Mouse (Mus musculus): Measurements from ENCODE around the gene Pak3. TPM values are rescaled to one million over a fixed set of nuclear protein-coding genes. Genes with fewer than 3 reads are reported as not detected.
"Not testable (repeated sequence)": the region's sequence is repeated elsewhere in the genome, so short reads cannot be mapped to it uniquely, and the experiment has no call there.

Pak3 gene
- total RNA-seq (2021): 100 to 1,000 TPM; 192 to 208 TPM

DNA sequence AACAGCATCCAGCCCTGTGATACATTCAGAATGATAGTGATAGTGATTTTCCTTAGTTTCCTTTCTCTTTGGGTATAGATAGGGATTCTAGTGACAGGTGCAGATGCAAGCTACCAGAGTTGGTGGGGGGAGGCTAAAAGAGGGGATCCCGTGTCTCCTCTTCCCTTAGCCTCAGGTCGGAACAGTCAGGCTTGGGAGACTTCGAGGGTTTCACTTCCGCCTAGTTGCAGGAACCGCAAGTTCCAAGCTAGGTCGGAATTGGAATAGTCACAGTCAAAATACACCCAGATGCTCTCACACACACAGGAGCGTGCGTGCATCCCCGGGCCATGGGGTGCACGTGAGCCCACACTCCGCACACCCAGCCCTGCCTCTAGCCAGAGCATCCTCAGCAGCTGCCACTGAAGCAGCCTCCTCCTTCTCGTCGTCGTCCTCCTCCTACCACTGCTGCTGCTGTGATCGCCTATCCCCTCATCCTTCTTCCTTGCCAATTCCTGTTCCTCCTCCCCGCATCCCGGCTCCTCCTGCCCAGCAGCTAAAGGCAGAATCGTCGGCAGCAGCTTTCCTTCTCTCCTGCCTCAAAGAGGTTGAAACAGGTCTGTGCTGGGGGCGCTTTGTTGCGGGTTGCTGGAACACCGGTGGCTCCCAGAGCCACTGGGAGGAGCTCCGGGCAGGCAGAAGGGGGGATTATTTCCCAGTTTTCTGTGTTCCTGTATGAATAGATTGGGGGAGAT is at the start of gene Pak3:
Gene Pak3, plus strand, starts transcription at position 424 of the 734 bp plus-strand sequence.
- peak; percentile 34 for DNase-seq
- intact Hi-C loops (cut with DNase I): no loop called here

GRCm38 (mm10) chrX:143482866-143483265 is 35.5 kb upstream of the Pak3 start:
- DNase-seq: peak; percentile 96
- intact Hi-C loops (cut with DNase I): no loop called here

- DNase-seq: no peak
- intact Hi-C loops (cut with DNase I): no loop called here
These were observed 17.2 kb upstream of the Pak3 start for GRCm38 (mm10) chrX:143501053-143501695.

- intact Hi-C loops (cut with DNase I): no loop called here
- no peak for DNase-seq
These were observed 16.5 kb upstream of the Pak3 start for GRCm38 (mm10) chrX:143501776-143502365.

- intact Hi-C loops (cut with DNase I): no loop called here
- peak; percentile 22 for DNase-seq
These were observed 526 bp downstream of the Pak3 start for GRCm38 (mm10) chrX:143518917-143519316.

GRCm38 (mm10) chrX:143519454-143519853 is 1.1 kb downstream of the Pak3 start:
- intact Hi-C loops (cut with DNase I): not testable (repeated sequence)
- DNase-seq: peak; percentile 1

DNA sequence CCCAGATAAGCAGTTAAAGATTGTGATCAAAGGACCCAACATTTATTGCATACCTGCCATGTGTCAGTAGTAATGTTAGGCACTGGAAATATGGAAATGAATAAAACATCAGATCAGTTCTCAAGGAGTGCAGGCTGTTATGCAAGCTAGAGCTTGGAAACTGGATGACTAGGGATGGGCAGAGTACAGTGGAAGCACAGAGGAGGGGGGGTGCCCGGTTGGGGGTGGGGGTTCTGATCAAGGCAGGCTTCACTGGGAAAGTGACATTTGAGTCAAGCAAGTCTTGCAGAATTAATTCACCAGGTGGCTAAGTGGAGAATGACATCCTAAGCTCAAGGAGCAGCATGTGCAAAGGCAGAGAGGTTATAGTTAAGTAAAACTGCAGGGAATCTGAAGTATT is 1.8 kb downstream of the Pak3 start:
- intact Hi-C loops (cut with DNase I): loop anchor here (5.0 kb wide), 1 partner anchor 147 kb away; no protein-coding TSS in a partner anchor
- no peak for DNase-seq

DNA sequence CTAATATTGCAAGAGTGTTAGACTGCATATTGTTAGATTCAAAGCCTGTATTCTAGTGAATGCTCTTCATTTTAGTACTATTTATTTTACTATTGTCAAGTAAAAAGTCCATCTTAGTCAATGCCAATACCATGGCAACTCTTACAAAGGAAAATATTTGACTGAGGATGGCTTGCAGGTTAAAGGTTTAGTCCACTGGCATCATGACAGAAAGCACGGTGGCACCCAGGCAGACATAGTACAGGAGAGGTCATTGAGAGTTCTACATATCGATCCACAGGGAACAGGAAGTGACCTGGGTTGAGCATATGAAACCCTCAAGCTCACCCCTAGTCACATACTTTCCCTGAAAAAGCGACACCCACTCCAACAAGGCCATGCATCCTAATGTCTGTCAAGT is 13.9 kb downstream of the Pak3 start:
- intact Hi-C loops (cut with DNase I): no loop called here
- DNase-seq: no peak

DNA sequence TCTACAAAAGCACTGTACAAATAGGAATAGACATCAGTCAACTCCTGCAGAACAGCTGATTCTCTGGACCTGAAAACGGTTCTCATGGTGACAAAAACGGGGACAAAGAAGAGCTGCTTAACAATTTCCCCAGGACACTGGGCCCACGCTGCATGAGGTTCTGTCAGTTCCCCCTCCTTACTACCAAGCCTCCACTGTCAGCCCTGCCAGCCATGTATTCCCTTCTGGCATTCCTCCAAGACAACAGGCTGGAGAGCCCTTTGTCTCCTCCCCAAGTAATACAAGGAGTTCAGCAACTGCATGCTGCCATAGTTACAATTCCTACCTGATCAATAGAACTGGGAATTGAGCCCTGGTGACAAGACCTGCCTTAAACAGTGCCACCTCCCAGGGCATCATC is 15.2 kb downstream of the Pak3 start:
- DNase-seq: peak; percentile 26

DNA sequence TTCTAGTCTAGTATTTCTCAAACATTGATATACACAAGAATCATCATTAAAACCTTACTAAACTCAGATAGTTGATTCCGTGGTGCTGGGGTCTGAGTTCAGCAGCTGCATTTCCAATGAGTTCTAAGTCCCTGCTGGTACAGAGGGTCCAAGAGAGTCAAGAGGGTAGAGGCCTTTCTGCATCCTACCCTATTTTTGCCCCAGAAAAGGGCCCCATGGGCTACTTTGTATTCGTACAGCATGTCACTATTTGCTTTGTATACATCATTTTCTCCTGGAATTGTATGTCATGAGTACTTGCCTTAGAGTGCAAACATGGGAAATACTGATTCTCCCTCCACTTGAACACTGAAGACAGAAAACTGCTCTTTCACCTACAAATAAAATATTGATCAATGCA is 24.4 kb downstream of the Pak3 start:
- DNase-seq: no peak
- intact Hi-C loops (cut with DNase I): no loop called here

More for the DNA sequence above, 15.2 kb downstream of the Pak3 start:
- intact Hi-C loops (cut with DNase I): no loop called here

DNA sequence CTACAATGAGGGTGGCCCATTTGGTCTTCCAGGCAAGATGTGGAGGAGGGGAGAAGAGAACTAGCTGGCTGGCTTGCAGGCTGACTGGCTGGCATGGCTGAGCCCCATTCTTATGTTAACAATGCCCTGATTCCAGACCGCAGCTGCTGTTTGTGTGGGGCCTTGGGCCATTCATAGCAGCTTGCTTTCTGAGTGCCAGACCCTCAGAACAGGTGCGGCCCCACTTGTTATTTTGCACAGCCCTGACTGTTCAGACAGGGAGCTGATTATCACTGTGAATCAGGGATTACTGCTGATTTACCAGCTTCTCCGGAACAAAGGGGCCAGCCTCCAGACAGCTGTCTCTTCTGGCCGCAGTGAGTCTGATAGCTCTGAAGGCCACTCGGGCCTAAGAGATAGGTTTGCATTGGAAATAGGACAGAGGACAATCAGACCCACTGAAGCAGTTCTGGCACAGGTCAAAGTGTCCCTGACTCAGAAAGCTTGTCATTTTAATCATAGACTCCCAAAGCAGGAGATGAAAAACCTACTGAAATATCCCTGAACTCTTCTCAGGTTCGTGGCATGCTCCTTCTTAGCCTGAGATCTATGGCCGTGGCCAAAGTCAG is 24.9 kb downstream of the Pak3 start:
- DNase-seq: peak; percentile 54
- intact Hi-C loops (cut with DNase I): no loop called here

DNA sequence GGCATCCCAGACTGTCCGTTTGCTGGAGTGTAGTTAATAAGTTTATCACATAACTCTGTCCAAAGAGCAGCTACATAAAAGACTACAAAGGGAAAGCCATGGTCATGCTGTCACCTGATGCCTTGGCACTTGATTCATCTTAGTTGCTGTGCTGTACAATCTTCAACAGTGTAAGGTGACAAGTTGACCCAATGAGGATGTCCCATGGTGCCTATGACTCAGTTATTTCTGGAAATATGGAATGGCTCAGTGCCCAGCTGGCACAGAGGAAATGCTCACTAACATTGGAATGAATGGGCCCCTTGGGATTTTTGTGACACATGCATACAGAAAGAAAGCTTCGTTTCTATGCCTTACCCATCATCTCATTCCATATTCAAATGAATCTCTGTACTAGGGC is 55.3 kb downstream of the Pak3 start:
- DNase-seq: peak; percentile 0
- intact Hi-C loops (cut with DNase I): no loop called here

GRCm38 (mm10) chrX:143579925-143580324 is 61.5 kb downstream of the Pak3 start:
- DNase-seq: no peak
- intact Hi-C loops (cut with DNase I): no loop called here

DNA sequence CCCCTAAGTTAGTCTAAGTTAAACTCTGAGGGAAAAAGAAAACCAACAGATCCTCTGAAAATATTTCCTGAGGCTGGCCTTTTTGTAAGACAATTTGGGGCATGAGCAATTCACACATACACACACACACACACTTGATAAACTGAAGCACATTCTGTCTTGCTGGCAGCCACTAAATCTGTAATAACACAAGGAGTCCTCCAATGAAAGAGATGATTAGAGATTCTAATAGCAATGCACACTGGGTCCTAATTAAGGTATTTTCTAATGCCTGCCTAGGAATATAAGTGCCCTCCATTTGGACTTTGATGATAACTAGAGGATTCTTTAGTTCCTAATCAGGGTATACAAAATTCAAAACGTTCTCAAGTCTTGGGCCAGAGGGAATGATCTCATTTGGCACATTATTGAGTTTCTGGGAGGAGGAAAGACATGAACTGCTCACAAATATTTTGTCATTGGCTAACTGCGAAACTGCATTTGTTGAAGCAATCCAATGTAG is 62.1 kb downstream of the Pak3 start:
- no peak for DNase-seq
- intact Hi-C loops (cut with DNase I): no loop called here

- intact Hi-C loops (cut with DNase I): no loop called here
- DNase-seq: no peak
These were observed 88.6 kb downstream of the Pak3 start for GRCm38 (mm10) chrX:143606877-143607449.

GRCm38 (mm10) chrX:143618734-143619133 is 100.3 kb downstream of the Pak3 start:
- intact Hi-C loops (cut with DNase I): no loop called here

GRCm38 (mm10) chrX:143627767-143628166 is 109.4 kb downstream of the Pak3 start:
- DNase-seq: no peak
- intact Hi-C loops (cut with DNase I): no loop called here

More at GRCm38 (mm10) chrX:143618734-143619133, 100.3 kb downstream of the Pak3 start:
- DNase-seq: peak; percentile 3

DNA sequence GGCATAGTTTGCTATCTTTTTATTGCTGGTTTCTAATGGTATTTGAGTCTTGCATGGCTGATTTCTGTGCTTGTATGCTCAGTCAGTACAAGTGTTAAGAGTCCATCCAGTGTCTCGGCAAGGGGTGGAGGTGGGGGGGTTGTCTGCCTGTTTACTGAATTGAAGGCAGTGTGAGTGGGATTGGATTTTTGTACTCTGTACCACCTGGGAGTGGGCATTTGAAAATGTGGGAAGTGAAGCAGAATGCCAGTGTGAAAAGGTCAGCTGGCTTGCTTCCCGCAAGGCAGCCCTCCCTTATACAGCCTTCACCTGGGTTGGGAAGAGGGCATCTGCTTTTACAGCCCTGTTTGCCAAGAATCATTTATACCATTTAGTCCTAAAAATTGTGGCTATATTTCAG is 125.5 kb downstream of the Pak3 start:
- DNase-seq: peak; percentile 2
- intact Hi-C loops (cut with DNase I): no loop called here

- no peak for DNase-seq
- intact Hi-C loops (cut with DNase I): no loop called here
These were observed 126.4 kb downstream of the Pak3 start for GRCm38 (mm10) chrX:143644807-143645206.

DNA sequence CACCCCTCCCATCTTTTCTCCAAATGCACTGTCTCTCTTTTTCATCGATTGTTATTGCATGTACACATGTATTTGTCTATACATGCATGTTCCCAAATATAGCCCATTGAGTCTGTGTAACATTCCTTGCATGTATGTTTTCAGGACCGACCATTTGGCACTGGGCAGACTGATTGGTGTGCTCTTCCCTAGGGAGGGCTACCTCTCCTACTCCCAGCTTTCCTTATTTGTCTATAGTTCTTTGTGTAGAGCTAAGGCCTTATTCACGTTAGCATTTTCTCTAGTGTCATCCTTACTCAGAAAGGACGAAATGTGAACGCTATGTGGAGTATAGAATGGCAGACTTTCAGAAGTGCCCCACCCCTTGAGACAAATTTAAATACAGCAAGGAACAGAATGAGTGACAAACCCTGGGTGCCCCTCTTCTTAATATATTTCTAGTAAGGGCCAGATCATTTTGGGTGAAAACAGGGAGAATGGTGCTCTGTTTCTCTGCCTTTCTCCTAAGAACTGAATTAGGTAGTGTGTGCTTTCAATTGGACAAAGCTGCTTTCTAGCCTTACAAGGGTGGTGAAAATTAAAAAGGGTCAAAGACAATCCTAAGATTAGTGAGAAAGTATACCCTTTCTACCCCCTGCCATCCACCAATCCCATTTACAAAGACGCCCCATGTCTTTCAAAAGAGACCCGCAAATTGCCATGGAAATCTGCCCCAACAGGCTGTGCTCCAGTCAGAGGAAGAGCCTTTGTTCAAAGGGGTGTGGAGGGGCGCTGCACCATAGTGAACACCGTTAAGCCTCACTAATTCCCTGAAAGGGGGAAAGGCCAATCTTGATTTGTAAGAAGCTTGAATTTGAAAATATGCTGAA is 136.2 kb downstream of the Pak3 start:
- DNase-seq: no peak

More for the DNA sequence above, 136.2 kb downstream of the Pak3 start:
- intact Hi-C loops (cut with DNase I): no loop called here
